ENCODE assay signal across 7 mouse cellular contexts in genomic region chr3:142493536-142494061, GRCm38 (mm10). TPM values are rescaled to one million over a fixed set of nuclear protein-coding genes. Genes with fewer than 3 reads are reported as not detected.
DNase-seq lines count a peak whose midpoint lies in the region; ATAC-seq and TF ChIP-seq lines count a peak whose summit lies in the region.

TSS of gene Gbp5 (plus strand) at chr3:142493978.

- TF ChIP-seq CTCF in MEL (IDR thresholded peaks at IDR 0.05 in 2 of 3, conservative IDR thresholded peaks at IDR 0.05 in 1 of 3; ENCODE audit: control insufficient read depth in 1 of 3, insufficient read depth in 1 of 3, low read depth in 2 of 3, low read length in 3 of 3, poor library complexity in 1 of 3, severe bottlenecking in 1 of 3) = peak; percentile 22 to 73 (median 40); a peak in 5 of 6 replicates

- peak; percentile 74 for ATAC-seq in megakaryocyte-erythroid progenitor cell, adult 5-6 weeks (replicated peaks; ENCODE audit: low FRiP score, low TSS enrichment, poor library complexity, severe bottlenecking)
- ATAC-seq in stomach, embryonic 16.5 days (ENCODE audit: insufficient read depth, low FRiP score) = peak; percentile 92

- H3K9ac ChIP-seq in MEL (ENCODE audit: control insufficient read depth, low read depth, low read length, poor library complexity, severe bottlenecking) = no peak within 1 kb of the TSS
- no peak within 1 kb of the TSS for H3K9ac ChIP-seq in stomach, embryonic 16.5 days (ENCODE audit: low read length)

- 82% methylated on average over 6 of the region's 6 CpGs for WGBS in embryonic facial prominence, embryonic 10.5 days
- WGBS in stomach, embryonic 16.5 days = 37% methylated on average over 6 of the region's 6 CpGs

- H3K4me3 ChIP-seq in MEL (ENCODE audit: control insufficient read depth in 1 of 2, insufficient read depth in 1 of 2, low read depth in 2 of 2, low read length in 2 of 2) = no peak within 1 kb of the TSS
- no peak within 1 kb of the TSS for H3K4me3 ChIP-seq in embryonic facial prominence, embryonic 10.5 days
- no peak within 1 kb of the TSS for H3K4me3 ChIP-seq in stomach, embryonic 16.5 days (replicated peaks; ENCODE audit: low read length)

- TF ChIP-seq EP300 in MEL (IDR thresholded peaks at IDR 0.05; ENCODE audit: low read depth in 1 of 2, low read length in 2 of 2) = peak; percentile 20 to 38; a peak in 1 of 4 replicates

- H3K9me3 ChIP-seq in MEL (replicated peaks; ENCODE audit: insufficient read depth, low read length) = no peaks in the 10 kb centered on the region
- H3K9me3 ChIP-seq in embryonic facial prominence, embryonic 10.5 days = no peaks in the 10 kb centered on the region
- H3K9me3 ChIP-seq in stomach, embryonic 16.5 days (replicated peaks; ENCODE audit: control insufficient read depth, low read length) = no peaks in the 10 kb centered on the region

- DNase-seq in CD4-positive, CD25-positive, alpha-beta regulatory T cell, adult 2 months (ENCODE audit: low read depth, low spot score) = peak; percentile 89
- DNase-seq in MEL (ENCODE audit: low read depth, low spot score) = peak; percentile 66
- DNase-seq in embryonic facial prominence, embryonic 10.5 days (ENCODE audit: low spot score) = peak; percentile 20
- DNase-seq in heart, postnatal 4 days = peak; percentile 74
- DNase-seq in left cerebral cortex, adult 18-20 months (ENCODE audit: low spot score in 2 of 2) = peak; percentile 14 to 34

- H3K4me2 ChIP-seq in stomach, embryonic 16.5 days (ENCODE audit: low read depth, low read length) = no peak within 1 kb of the TSS

- peaks cover 0 to 4% of the 10 kb centered on the region in 2 experiments; a peak in 2 of 4 replicates for H3K27me3 ChIP-seq in MEL (ENCODE audit: control insufficient read depth in 1 of 2, insufficient read depth in 2 of 2, low read length in 2 of 2)
- no peaks in the 10 kb centered on the region for H3K27me3 ChIP-seq in embryonic facial prominence, embryonic 10.5 days (replicated peaks; ENCODE audit: low read depth, poor library complexity, severe bottlenecking)
- no peaks in the 10 kb centered on the region; the same call in 1 of the 2 replicates for H3K27me3 ChIP-seq in stomach, embryonic 16.5 days (ENCODE audit: control insufficient read depth, insufficient read depth, low read length)

- H3K36me3 ChIP-seq in MEL (ENCODE audit: control insufficient read depth in 1 of 2, insufficient read depth in 2 of 2, low read length in 2 of 2) = no peaks in the 10 kb centered on the region
- H3K36me3 ChIP-seq in embryonic facial prominence, embryonic 10.5 days (replicated peaks) = no peaks in the 10 kb centered on the region
- no peaks in the 10 kb centered on the region for H3K36me3 ChIP-seq in stomach, embryonic 16.5 days (ENCODE audit: control insufficient read depth, insufficient read depth, low read length)

- H3K27ac ChIP-seq in MEL (ENCODE audit: control insufficient read depth, low read depth, low read length) = no peak within 1 kb of the TSS
- no peak within 1 kb of the TSS for H3K27ac ChIP-seq in embryonic facial prominence, embryonic 10.5 days (replicated peaks)
- H3K27ac ChIP-seq in stomach, embryonic 16.5 days (ENCODE audit: low read length) = no peak within 1 kb of the TSS

- TF ChIP-seq RAD21 in MEL (IDR thresholded peaks at IDR 0.05; ENCODE audit: low read depth, low read length) = peak; percentile 56

- TF ChIP-seq POLR2A in MEL (IDR thresholded peaks at IDR 0.05; ENCODE audit: control insufficient read depth in 1 of 2, insufficient read depth in 1 of 2, low read depth in 1 of 2, low read length in 2 of 2, poor library complexity in 1 of 2) = no peak

- no peaks in the 10 kb centered on the region for H3K79me2 ChIP-seq in MEL (ENCODE audit: control insufficient read depth, insufficient read depth, low read length, poor library complexity)

- 0 out of 4 replicates have a peak, but pooled peaks cover 0 to 4% of the 10 kb centered on the region in 2 experiments for H3K4me1 ChIP-seq in MEL (ENCODE audit: control insufficient read depth in 1 of 2, insufficient read depth in 2 of 2, low read length in 2 of 2)
- H3K4me1 ChIP-seq in embryonic facial prominence, embryonic 10.5 days = no peaks in the 10 kb centered on the region
- peaks cover 3% of the 10 kb centered on the region; the same call in 1 of the 2 replicates for H3K4me1 ChIP-seq in stomach, embryonic 16.5 days (ENCODE audit: control insufficient read depth, insufficient read depth, low read length)

TF ChIP-seq in MEL, 35 proteins besides CTCF, POLR2A, EP300 and RAD21:
- TF ChIP-seq USF1 (IDR thresholded peaks at IDR 0.05; ENCODE audit: low read depth, low read length) = no peak
- peak; percentile 51; the same call in 1 of the 2 replicates for TF ChIP-seq TCF12 (IDR thresholded peaks at IDR 0.05; ENCODE audit: low read depth, low read length)
- peak; percentile 57 for TF ChIP-seq GATA1 (IDR thresholded peaks at IDR 0.05; ENCODE audit: low read depth, low read length)
- TF ChIP-seq ZC3H11A (IDR thresholded peaks at IDR 0.05; ENCODE audit: low read depth, low read length) = peak; percentile 37
- TF ChIP-seq MAX (IDR thresholded peaks at IDR 0.05; ENCODE audit: low read length) = no peak
- TF ChIP-seq SIN3A (IDR thresholded peaks at IDR 0.05; ENCODE audit: low read length) = no peak; the same call in 1 of the 2 replicates
- TF ChIP-seq ZNF384 (IDR thresholded peaks at IDR 0.05; ENCODE audit: low read depth, low read length) = no peak
- TF ChIP-seq SMC3 (IDR thresholded peaks at IDR 0.05; ENCODE audit: low read depth, low read length) = peak; percentile 88
- TF ChIP-seq KAT2A (conservative IDR thresholded peaks at IDR 0.05; ENCODE audit: low read depth, low read length) = no peak
- TF ChIP-seq ETS1 (IDR thresholded peaks at IDR 0.05; ENCODE audit: low read depth, low read length) = peak; percentile 38; the same call in 1 of the 2 replicates
TF ChIP-seq in MEL: peak in this region for 5.

RNA-seq across cellular contexts. Expression of gene Gbp5, which starts in this region (rescaled TPM):
- total RNA-seq in MEL (2012; rRNA removed) = not detected in 2 replicates
- polyA plus RNA-seq in MEL (2012; ENCODE audit: insufficient read depth in 1 of 2, insufficient read length in 2 of 2, low read depth in 1 of 2, low replicate concordance in 2 of 2, missing spikeins in 1 of 2) = under 1 TPM in 1 of 2 experiments, not detected in 1; 0.03 TPM
- not detected in 2 replicates for polyA plus RNA-seq in embryonic facial prominence, embryonic 10.5 days (2016; fragmentation: Nextera tagmentation; extraction: Ambion mirVana)
- 1 to 10 TPM; 2.5 to 3.2 TPM for total RNA-seq in heart, postnatal 4 days (2021)
- total RNA-seq in left cerebral cortex, adult 18-20 months (2021) = 1 to 10 TPM; 1.8 to 3.4 TPM
- total RNA-seq in megakaryocyte-erythroid progenitor cell, adult 5-6 weeks (2014; fragmentation: Nextera tagmentation) = 5.1 TPM in 1 of 2 replicates, not detected in the other
- total RNA-seq in megakaryocyte-erythroid progenitor cell, adult 5-6 weeks (2017) = 1.4 and 3.3 TPM in 2 replicates
- 0.10 and 0.15 TPM in 2 replicates for polyA plus RNA-seq in stomach, embryonic 16.5 days (2015; fragmentation: Nextera tagmentation; extraction: Ambion mirVana)

Comparison
In these comparisons a context has a peak if more than half of its experiments do, and no peak if none do; other contexts are left out.
1. Peak in DNase-seq in MEL; RNA of the gene not detected or under 1 TPM.
2. Peak in DNase-seq in embryonic facial prominence, embryonic 10.5 days; RNA of the gene not detected or under 1 TPM.
3. Peak in ATAC-seq in stomach, embryonic 16.5 days; RNA of the gene not detected or under 1 TPM.
4. DNase-seq: peak in every context shown above with its lines; median percentile 89 in CD4-positive, CD25-positive, alpha-beta regulatory T cell, adult 2 months; 74 in heart, postnatal 4 days; 66 in MEL; 24 in left cerebral cortex, adult 18-20 months; 20 in embryonic facial prominence, embryonic 10.5 days.